Mouse (Mus musculus): Measurements from ENCODE around the gene Btg3. TPM values are rescaled to one million over a fixed set of nuclear protein-coding genes. Genes with fewer than 3 reads are reported as not detected.

Btg3 gene
- polyA plus RNA-seq, 1 experiment from 2014 or later, result 23.8 TPM

- H3K4me2 ChIP-seq, result no peak overlapping the region
- no peaks in the 10 kb centered on the region for H3K27me3 ChIP-seq
- peaks cover 57% of the 10 kb centered on the region for H3K4me1 ChIP-seq (replicated peaks)
- H3K9ac ChIP-seq, result no peak overlapping the region
- no peak overlapping the region for H3K4me3 ChIP-seq
- peaks cover 5% of the 10 kb centered on the region; the same call in 1 of the 2 replicates for H3K36me3 ChIP-seq
- no peak overlapping the region for H3K27ac ChIP-seq (replicated peaks)
- no peaks in the 10 kb centered on the region for H3K9me3 ChIP-seq
- 88% methylated on average over 6 of the region's 6 CpGs for WGBS
- ATAC-seq (ENCODE audit: low read depth), result no peak
These were observed 67.7 kb downstream of the Btg3 start for GRCm38 (mm10) chr16:78309258-78309657.

DNA sequence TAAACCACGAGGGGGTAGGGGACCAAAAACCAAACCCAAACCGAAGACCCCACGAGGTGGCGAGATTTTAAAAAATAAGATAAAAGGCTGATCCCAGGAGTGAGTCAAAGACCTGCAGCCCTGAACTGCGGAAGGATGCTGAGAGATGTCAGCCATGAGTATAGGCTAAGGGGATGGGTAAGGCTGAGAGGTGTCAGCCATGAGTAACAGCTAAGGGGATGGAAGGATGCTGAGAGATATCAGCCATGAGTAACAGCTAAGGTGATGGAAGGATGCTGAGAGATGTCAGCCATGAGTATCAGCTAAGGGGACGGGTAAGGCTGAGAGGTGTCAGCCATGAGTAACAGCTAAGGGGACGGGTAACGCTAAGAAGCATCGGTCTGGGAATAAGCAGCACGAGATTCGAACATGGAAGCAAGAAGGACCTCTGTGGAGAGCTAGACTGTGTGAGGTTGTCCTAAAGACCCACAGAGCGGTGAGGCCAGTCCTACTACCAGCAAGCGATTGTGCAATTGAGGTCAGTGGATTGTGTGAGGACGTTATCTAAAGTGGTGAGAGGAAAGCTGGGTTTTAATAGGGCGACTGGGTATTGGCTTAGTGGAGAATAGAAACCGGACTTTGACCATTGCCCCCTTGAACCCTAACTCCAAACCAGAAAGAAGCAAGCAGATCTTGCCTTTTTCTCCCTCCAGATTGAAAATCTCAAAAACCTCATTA, 69.4 kb downstream of the Btg3 start:
- Histone ChIP-seq H3K9ac (no peak overlapping the region), H3K27ac (replicated peaks) (no peak overlapping the region), H3K9me3 (no peaks in the 10 kb centered on the region), H3K27me3 (no peaks in the 10 kb centered on the region), H3K4me2 (no peak overlapping the region), H3K36me3 (peaks cover 5% of the 10 kb centered on the region; the same call in 1 of the 2 replicates), H3K4me1 (replicated peaks) (peaks cover 57% of the 10 kb centered on the region), H3K4me3 (no peak overlapping the region)
- no peak for ATAC-seq (ENCODE audit: low read depth)
- WGBS, result 97% methylated on average over 16 of the region's 16 CpGs

- no peak overlapping the region for H3K4me2 ChIP-seq
- peaks cover 5% of the 10 kb centered on the region; the same call in 1 of the 2 replicates for H3K36me3 ChIP-seq
- H3K9ac ChIP-seq, result no peak overlapping the region
- no peak overlapping the region for H3K4me3 ChIP-seq
- H3K9me3 ChIP-seq, result no peaks in the 10 kb centered on the region
- peaks cover 48% of the 10 kb centered on the region for H3K4me1 ChIP-seq (replicated peaks)
- ATAC-seq (ENCODE audit: low read depth), result no peak
- no peak overlapping the region for H3K27ac ChIP-seq (replicated peaks)
- H3K27me3 ChIP-seq, result no peaks in the 10 kb centered on the region
- 89% methylated on average over 8 of the region's 8 CpGs for WGBS
These were observed 70.4 kb downstream of the Btg3 start for GRCm38 (mm10) chr16:78306606-78307005.

DNA sequence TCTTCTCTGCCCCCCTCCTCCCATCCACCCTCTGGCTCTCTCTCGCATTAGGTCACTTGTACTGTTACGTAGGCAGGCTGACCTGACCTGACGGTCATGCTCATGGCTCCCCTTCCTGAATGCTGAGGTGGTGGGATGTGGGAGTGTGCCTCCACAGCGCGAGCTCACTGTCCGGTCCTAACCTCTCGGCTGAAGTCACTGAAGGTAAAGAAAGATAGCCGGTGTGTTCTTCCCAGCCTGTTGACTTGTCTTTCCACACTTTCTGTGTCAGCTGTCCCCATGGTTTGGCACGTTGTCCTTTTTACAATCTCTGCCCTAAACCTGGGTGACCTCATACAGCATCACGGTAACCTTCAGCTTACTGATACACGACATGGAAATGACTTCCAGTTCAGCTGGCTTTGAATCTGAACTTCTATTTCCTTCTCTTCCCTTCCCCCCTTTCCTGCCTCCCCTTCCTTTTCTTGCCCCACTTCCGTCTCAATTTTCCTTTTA, 71.3 kb downstream of the Btg3 start:
- no peak overlapping the region for H3K4me3 ChIP-seq
- H3K4me2 ChIP-seq, result no peak overlapping the region
- H3K9ac ChIP-seq, result no peak overlapping the region
- no peak for ATAC-seq (ENCODE audit: low read depth)
- H3K27me3 ChIP-seq, result no peaks in the 10 kb centered on the region
- peaks cover 5% of the 10 kb centered on the region; the same call in 1 of the 2 replicates for H3K36me3 ChIP-seq
- H3K9me3 ChIP-seq, result no peaks in the 10 kb centered on the region
- WGBS, result 88% methylated on average over 12 of the region's 12 CpGs
- H3K27ac ChIP-seq (replicated peaks), result no peak overlapping the region
- peaks cover 44% of the 10 kb centered on the region for H3K4me1 ChIP-seq (replicated peaks)

- Histone ChIP-seq H3K9me3 (no peaks in the 10 kb centered on the region), H3K4me2 (peak overlapping the region; percentile 78), H3K4me3 (peak overlapping the region; percentile 93), H3K36me3 (no peaks in the 10 kb centered on the region), H3K4me1 (replicated peaks) (peaks cover 43% of the 10 kb centered on the region), H3K27ac (replicated peaks) (peak overlapping the region; percentile 94), H3K9ac (peak overlapping the region; percentile 91), H3K27me3 (no peaks in the 10 kb centered on the region)
- WGBS, result 2% methylated on average over 10 of the region's 10 CpGs
- ATAC-seq (ENCODE audit: low read depth), result no peak
These were observed 74.3 kb downstream of the Btg3 start for GRCm38 (mm10) chr16:78302678-78303050.

GRCm38 (mm10) chr16:78301831-78302677, 74.9 kb downstream of the Btg3 start:
- Histone ChIP-seq H3K36me3 (no peaks in the 10 kb centered on the region), H3K4me2 (peak overlapping the region; percentile 78), H3K9ac (peak overlapping the region; percentile 91), H3K9me3 (no peaks in the 10 kb centered on the region), H3K4me1 (replicated peaks) (peaks cover 43% of the 10 kb centered on the region), H3K27me3 (no peaks in the 10 kb centered on the region), H3K27ac (replicated peaks) (peak overlapping the region; percentile 94), H3K4me3 (peak overlapping the region; percentile 93)
- under 1% methylated on average over 65 of the region's 65 CpGs for WGBS
- ATAC-seq (ENCODE audit: low read depth), result peak; percentile 77

- no peaks in the 10 kb centered on the region for H3K9me3 ChIP-seq
- no peaks in the 10 kb centered on the region for H3K36me3 ChIP-seq
- peak; percentile 97 for ATAC-seq (ENCODE audit: low read depth)
- under 1% methylated on average over 34 of the region's 34 CpGs for WGBS
- H3K4me1 ChIP-seq (replicated peaks), result peaks cover 43% of the 10 kb centered on the region
- H3K4me2 ChIP-seq, result peak within 1 kb of the TSS; percentile 78
- no peaks in the 10 kb centered on the region for H3K27me3 ChIP-seq
- H3K4me3 ChIP-seq, result peak within 1 kb of the TSS; percentile 93
- H3K9ac ChIP-seq, result peak within 1 kb of the TSS; percentile 91
- peak within 1 kb of the TSS; percentile 94 for H3K27ac ChIP-seq (replicated peaks)
These were observed 75.7 kb downstream of the Btg3 start, which contains the start of gene Cxadr for GRCm38 (mm10) chr16:78301183-78301830. Cxadr (plus strand) TSS chr16:78301489.

- H3K4me2 ChIP-seq, result no peak overlapping the region
- no peaks in the 10 kb centered on the region for H3K36me3 ChIP-seq
- peaks cover 5% of the 10 kb centered on the region; the same call in 1 of the 2 replicates for H3K4me1 ChIP-seq (replicated peaks)
- no peak for ATAC-seq (ENCODE audit: low read depth)
- 74% methylated on average over 9 of the region's 9 CpGs for WGBS
- H3K27me3 ChIP-seq, result no peaks in the 10 kb centered on the region
- H3K27ac ChIP-seq (replicated peaks), result no peak overlapping the region
- no peaks in the 10 kb centered on the region for H3K9me3 ChIP-seq
- no peak overlapping the region for H3K4me3 ChIP-seq
- H3K9ac ChIP-seq, result no peak overlapping the region
These were observed 80.9 kb downstream of the Btg3 start for GRCm38 (mm10) chr16:78296114-78296513.

DNA sequence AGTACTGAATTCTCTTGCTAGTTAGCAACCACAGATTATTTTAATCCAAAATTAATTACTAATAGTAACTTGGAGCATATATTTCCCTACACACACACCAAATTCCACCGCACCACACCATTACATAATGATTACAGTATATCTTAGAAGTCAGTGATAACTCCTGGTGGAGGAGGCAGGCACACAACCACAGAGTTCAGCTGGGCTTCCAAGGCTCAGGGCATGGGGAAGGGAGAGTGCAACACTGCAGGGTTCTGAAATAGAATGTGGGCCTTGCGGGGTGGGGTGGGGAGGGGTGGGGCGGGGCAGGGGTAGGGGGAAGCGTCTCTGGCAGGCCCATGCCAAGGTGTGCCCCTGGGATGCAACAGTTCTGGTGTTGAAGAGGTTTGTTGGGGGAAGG, 81.4 kb downstream of the Btg3 start:
- Histone ChIP-seq H3K9me3 (no peaks in the 10 kb centered on the region), H3K27me3 (no peaks in the 10 kb centered on the region), H3K4me2 (no peak overlapping the region), H3K4me3 (no peak overlapping the region), H3K4me1 (replicated peaks) (0 out of 2 replicates have a peak, but pooled peaks cover under 1% of the 10 kb centered on the region), H3K9ac (no peak overlapping the region), H3K27ac (replicated peaks) (no peak overlapping the region), H3K36me3 (no peaks in the 10 kb centered on the region)
- 53% methylated on average over 4 of the region's 4 CpGs for WGBS
- ATAC-seq (ENCODE audit: low read depth), result no peak

- no peaks in the 10 kb centered on the region for H3K36me3 ChIP-seq
- H3K9ac ChIP-seq, result no peak overlapping the region
- H3K4me3 ChIP-seq, result no peak overlapping the region
- H3K27me3 ChIP-seq, result no peaks in the 10 kb centered on the region
- 54% methylated on average over 5 of the region's 5 CpGs for WGBS
- no peaks in the 10 kb centered on the region for H3K9me3 ChIP-seq
- no peak overlapping the region for H3K4me2 ChIP-seq
- no peaks in the 10 kb centered on the region for H3K4me1 ChIP-seq (replicated peaks)
- H3K27ac ChIP-seq (replicated peaks), result no peak overlapping the region
- no peak for ATAC-seq (ENCODE audit: low read depth)
These were observed 82.3 kb downstream of the Btg3 start for GRCm38 (mm10) chr16:78294606-78295275.

- H3K27me3 ChIP-seq, result no peaks in the 10 kb centered on the region
- H3K4me2 ChIP-seq, result no peak overlapping the region
- ATAC-seq (ENCODE audit: low read depth), result no peak
- no peak overlapping the region for H3K27ac ChIP-seq (replicated peaks)
- no peaks in the 10 kb centered on the region for H3K4me1 ChIP-seq (replicated peaks)
- 85% methylated on average over 1 of the region's 1 CpGs for WGBS
- H3K9me3 ChIP-seq, result no peaks in the 10 kb centered on the region
- H3K36me3 ChIP-seq, result no peaks in the 10 kb centered on the region
- no peak overlapping the region for H3K4me3 ChIP-seq
- no peak overlapping the region for H3K9ac ChIP-seq
These were observed 82.9 kb downstream of the Btg3 start for GRCm38 (mm10) chr16:78294051-78294450.
